Mouse (Mus musculus) spleen, adult 2 months (tissue): ENCODE measurements around the gene Cyld.

Experiments used
- CTCF ChIP-seq: fragments of 200-500 bp; IDR thresholded peaks from 2 replicates; pipeline ENCODE4 v1.5.1; 2011; ENCODE audit warnings: mild to moderate bottlenecking, inconsistent platforms; ENCODE audit not compliant: insufficient read depth, insufficient read length, insufficient replicate concordance; ENCODE audit errors: extremely low read depth
- POLR2A ChIP-seq: fragments of 200-500 bp; IDR thresholded peaks from 2 replicates; pipeline ENCODE4 v1.6.1; 2011; ENCODE audit warnings: low read depth, low read length, inconsistent platforms

- TF ChIP-seq CTCF (no peak), POLR2A (no peak)
These were observed 84.5 kb downstream of the Cyld start for GRCm38 (mm10) chr8:88781283-88781682.
